Mouse (Mus musculus) adrenal gland (tissue): ENCODE results near the gene Bdkrb1.

Source experiments
- intact Hi-C: fragments of 180-260 bp; cut with DNase I; formaldehyde crosslinking; loops from one replicate; pipeline ENCODE4 v1.15.1; 2025

Bdkrb1 gene

GRCm38 (mm10) chr12:105597135-105597534 is 5.8 kb upstream of the Bdkrb1 start:
- intact Hi-C loops = no loop called here

DNA sequence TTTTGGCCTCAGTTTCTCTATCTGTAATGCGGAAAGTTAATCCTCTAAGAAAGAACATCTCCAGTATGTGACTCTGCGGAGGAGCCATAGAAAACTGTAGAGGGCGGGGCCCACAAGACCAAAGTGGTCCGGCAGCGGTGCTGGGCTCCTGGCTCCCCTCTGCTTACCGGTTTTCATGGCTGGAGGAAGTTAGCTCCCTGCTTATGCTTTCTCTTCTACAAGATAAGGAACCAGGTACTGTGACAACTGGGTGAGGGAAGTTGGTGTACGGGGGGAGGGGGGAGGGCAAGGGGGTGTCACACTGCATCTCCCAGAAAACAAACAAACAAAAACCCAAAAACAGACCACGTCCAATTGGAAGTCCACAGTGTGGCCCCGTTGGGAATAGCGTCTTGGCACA is 4.4 kb upstream of the Bdkrb1 start:
- intact Hi-C loops = no loop called here

GRCm38 (mm10) chr12:105599098-105599497 is 3.8 kb upstream of the Bdkrb1 start:
- intact Hi-C loops = no loop called here

DNA sequence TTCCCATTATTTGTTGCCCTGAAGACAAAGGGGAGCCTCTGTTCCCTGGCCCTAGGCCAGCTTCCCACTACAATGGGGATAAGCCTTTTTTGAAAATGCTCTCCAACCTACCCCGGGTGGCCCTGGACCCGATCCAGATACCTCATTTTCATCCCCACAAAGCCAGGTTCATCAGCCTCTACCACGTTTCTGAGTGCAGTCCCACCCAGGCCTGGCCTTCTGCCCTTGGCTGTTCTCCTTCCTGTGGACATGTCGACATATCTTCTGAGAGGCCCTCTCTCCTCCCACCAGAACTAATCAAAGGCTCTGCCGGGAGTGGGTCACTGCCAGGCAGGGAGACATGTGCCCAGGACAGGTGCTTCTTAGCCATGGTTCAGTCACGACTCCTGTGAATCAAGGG is 1.3 kb upstream of the Bdkrb1 start:
- intact Hi-C loops = no loop called here

GRCm38 (mm10) chr12:105603904-105604303 is 1.0 kb downstream of the Bdkrb1 start:
- intact Hi-C loops = no loop called here

DNA sequence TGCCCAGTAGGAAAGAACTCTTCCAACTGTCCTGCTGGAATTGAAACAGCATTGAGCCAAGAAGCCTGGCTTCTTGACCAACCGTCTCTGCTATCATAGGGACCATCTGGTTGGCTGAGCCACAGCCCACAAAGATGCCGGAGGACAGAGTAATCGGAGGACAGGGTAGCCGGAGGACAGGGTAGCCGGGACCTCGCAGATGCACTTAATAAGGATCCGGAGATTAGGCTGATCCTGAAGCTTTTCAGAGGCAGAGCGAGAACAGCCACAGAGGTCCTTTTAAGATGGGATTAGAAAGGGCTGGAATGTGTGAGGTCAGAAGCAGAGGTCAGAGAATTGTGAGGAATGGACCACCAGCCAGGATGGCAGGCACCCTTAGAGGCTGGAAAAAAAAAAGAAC is 2.3 kb downstream of the Bdkrb1 start:
- intact Hi-C loops = no loop called here

DNA sequence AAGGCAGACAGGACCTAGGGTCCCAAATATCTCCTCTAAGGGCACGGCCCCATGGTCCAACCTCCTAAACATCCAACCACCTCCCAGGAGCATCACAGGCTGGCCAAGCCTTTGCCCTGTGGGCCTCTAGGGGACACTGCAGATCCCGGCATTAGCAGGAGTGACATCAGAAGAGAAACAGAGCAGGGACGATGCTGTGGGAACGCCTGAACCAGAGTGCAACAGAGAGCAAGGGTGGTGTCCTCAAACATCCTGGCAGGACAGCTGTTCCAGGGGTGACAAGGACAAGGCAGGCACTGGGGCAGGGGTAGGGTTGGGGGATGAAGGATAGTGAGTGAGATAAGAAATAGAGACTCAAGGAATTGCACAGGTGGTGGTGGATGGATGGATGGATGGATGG is 4.0 kb downstream of the Bdkrb1 start:
- intact Hi-C loops = no loop called here

DNA sequence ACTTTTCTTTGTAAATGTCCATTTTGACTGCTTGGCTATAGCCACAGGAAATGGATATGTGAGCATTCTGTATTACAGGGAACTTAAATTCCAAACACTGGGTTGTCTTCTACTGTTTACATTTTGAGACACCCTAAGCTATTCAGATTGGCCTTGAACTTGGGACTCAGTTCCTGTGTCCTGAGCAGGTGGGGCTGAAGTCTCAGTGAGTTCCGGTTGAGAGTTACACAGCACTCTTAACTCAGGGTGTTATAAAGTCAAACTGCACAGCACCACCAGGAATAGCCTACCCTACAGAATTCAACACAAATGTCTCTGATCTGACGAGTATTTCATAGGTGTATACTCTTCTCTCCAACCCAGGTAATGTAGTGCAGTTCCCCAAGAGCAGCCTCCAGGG is 8.2 kb downstream of the Bdkrb1 start:
- intact Hi-C loops = loop anchor here (10.0 kb wide), 1 partner anchor 116 kb away; no protein-coding TSS in a partner anchor

DNA sequence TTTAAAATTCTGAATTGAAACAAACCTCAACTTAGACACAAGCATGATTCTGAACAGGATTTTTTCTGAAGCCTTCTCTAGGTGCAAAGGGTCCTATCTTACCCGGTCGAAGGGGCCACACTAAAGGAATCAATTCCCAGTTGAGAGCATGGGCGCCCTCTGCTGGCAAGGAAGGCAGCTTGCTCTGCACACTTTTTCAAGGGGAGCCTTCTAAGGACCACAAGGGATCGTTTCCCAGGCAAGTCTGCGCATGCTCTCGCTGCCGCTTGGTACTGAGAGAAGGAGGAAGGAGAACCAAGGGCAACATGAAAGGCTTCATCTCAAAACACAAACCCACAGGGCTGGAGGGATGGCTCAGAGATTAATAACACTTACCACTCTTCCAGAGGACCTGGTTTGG is 8.9 kb downstream of the Bdkrb1 start:
- intact Hi-C loops = loop anchor here (10.0 kb wide), 1 partner anchor 117 kb away; no protein-coding TSS in a partner anchor

GRCm38 (mm10) chr12:105613559-105613958 is 10.7 kb downstream of the Bdkrb1 start:
- intact Hi-C loops = loop anchor here (10.0 kb wide), 1 partner anchor 119 kb away; no protein-coding TSS in a partner anchor

DNA sequence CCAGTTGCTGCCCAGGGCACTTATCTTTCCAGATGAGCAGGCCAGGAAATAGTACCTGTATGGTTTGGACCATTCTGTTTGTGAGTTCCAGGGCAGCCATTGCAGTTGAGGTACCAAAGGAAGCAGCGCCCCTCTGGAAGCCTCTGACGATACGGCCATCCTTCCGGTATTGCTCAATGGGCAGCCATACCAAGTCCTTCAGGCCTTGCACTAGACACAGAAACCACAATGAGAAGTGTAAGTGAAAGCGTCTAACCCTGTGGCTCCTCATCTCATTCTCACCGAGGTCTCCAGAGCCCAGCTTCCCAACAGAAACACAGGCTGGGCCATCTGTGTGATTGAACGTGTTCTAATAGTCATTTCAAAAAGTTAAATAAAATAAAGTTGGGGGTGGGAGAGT is 19.2 kb downstream of the Bdkrb1 start:
- intact Hi-C loops = no loop called here

GRCm38 (mm10) chr12:105622981-105623539 is 20.2 kb downstream of the Bdkrb1 start:
- intact Hi-C loops = no loop called here

GRCm38 (mm10) chr12:105625798-105626197 is 22.9 kb downstream of the Bdkrb1 start:
- intact Hi-C loops = no loop called here

GRCm38 (mm10) chr12:105634374-105635067 is 31.6 kb downstream of the Bdkrb1 start:
- intact Hi-C loops = no loop called here

- intact Hi-C loops = no loop called here
Measured at GRCm38 (mm10) chr12:105636551-105636950, 33.7 kb downstream of the Bdkrb1 start.

DNA sequence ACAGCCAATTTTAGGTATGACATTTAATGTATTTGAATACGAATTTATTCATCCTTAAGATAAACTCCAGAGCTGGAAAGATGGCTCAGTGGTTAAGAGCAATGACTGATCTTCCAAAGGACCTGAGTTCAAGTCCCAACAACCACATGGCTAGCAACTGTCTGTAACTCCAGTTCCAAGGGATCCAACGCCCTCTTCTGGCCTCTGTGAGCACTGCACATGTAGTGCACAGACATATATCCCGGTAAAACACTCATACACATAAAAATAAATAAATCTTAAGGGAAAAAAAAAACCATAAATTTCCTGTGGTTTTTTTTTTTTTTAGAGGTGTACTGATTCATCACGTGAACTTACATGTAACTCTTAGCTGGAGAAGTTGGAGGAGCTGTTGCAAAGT is 34.7 kb downstream of the Bdkrb1 start:
- intact Hi-C loops = no loop called here

- intact Hi-C loops = no loop called here
Measured at GRCm38 (mm10) chr12:105642770-105643321, 40.0 kb downstream of the Bdkrb1 start.
